In the genomic region with DNA sequence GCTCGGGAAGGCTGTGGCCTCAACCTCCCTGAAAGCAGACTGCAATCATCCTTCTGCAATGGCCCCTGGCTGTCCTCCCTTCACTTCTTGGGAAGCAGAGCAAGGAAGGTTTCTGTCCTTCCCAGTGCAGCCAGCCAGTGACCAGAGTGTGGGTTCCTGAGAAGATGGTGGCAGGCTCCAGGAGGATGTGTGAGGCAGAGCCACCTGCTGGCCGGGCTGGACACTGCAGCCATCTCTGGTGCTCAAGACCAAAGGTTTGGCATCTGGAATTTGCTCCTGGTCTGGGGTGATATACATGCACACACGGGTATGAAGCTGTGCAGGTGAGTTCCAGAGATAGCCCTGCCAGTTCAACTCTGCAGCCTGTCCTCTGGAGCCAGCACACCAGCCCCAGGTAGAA, we compare ENCODE assay signal across 9 mouse cellular contexts.
DNase-seq lines count a peak whose midpoint lies in the region; ATAC-seq and TF ChIP-seq lines count a peak whose summit lies in the region.
"Had no signal": no experiment of that assay in that cellular context is flagged by ENCODE, and none has a peak within 500 bp of the region (broad histone marks: within the 10 kb centered on the region; RNA-seq: fewer than 3 reads in every experiment).

No protein-coding gene starts in this region.

- no peaks in the 10 kb centered on the region for H3K27me3 ChIP-seq in testis, adult 2 months (ENCODE audit: control insufficient read depth, insufficient read depth, low read length)
- no peaks in the 10 kb centered on the region for H3K27me3 ChIP-seq in liver, adult 2 months (ENCODE audit: control insufficient read depth, insufficient read depth, low read length)
- no peaks in the 10 kb centered on the region; the same call in 1 of the 2 replicates for H3K27me3 ChIP-seq in hindbrain, embryonic 16.5 days (replicated peaks; ENCODE audit: control insufficient read depth, insufficient read depth, low read length)

- H3K27ac ChIP-seq in testis, adult 2 months (ENCODE audit: control insufficient read depth, insufficient read depth, low read depth, low read length): no peak overlapping the region
- H3K27ac ChIP-seq in liver, adult 2 months (replicated peaks; ENCODE audit: insufficient read depth, low read depth, low read length): no peak overlapping the region
- no peak overlapping the region for H3K27ac ChIP-seq in hindbrain, embryonic 16.5 days (ENCODE audit: low read depth, low read length)

- ATAC-seq in hindbrain, embryonic 16.5 days: no peak

- no peak overlapping the region for H3K4me2 ChIP-seq in hindbrain, embryonic 16.5 days (ENCODE audit: low read length)
- H3K4me2 ChIP-seq: hindbrain, embryonic 15.5 days had no signal

- H3K9me3 ChIP-seq in hindbrain, embryonic 16.5 days (ENCODE audit: control insufficient read depth, low read length): no peaks in the 10 kb centered on the region
- H3K9me3 ChIP-seq: hindbrain, embryonic 15.5 days had no signal

- peak; percentile 85; the same call in 1 of the 2 replicates for TF ChIP-seq CTCF in testis, adult 2 months (IDR thresholded peaks at IDR 0.05; ENCODE audit: control insufficient read depth, insufficient read depth, insufficient replicate concordance, low read depth, low read length)
- TF ChIP-seq CTCF in liver, adult 2 months (IDR thresholded peaks at IDR 0.05; ENCODE audit: low read depth, low read length): peak; percentile 89

- H3K36me3 ChIP-seq in testis, adult 2 months (ENCODE audit: control insufficient read depth, insufficient read depth, low read length): no peaks in the 10 kb centered on the region
- no peaks in the 10 kb centered on the region for H3K36me3 ChIP-seq in liver, adult 2 months (ENCODE audit: control insufficient read depth, insufficient read depth, low read length)
- H3K36me3 ChIP-seq in hindbrain, embryonic 16.5 days (ENCODE audit: control insufficient read depth, insufficient read depth, low read length): no peaks in the 10 kb centered on the region
- H3K36me3 ChIP-seq: hindbrain, embryonic 15.5 days had no signal

- WGBS in liver, adult 2 months: 29% methylated on average over 3 of the region's 3 CpGs
- 22% methylated on average over 3 of the region's 3 CpGs for WGBS in hindbrain, embryonic 16.5 days

- no peaks in the 10 kb centered on the region for H3K79me2 ChIP-seq in liver, adult 2 months (ENCODE audit: control insufficient read depth, insufficient read depth, low read length)

- H3K4me3 ChIP-seq in testis, adult 2 months (ENCODE audit: control insufficient read depth, low read depth, low read length): no peak overlapping the region
- H3K4me3 ChIP-seq in liver, adult 2 months (ENCODE audit: insufficient read depth, low read depth, low read length): no peak overlapping the region
- H3K4me3 ChIP-seq in hindbrain, embryonic 16.5 days (ENCODE audit: low read length): no peak overlapping the region
- H3K4me3 ChIP-seq: hindbrain, embryonic 15.5 days had no signal

- no peak for TF ChIP-seq POLR2A in testis, adult 2 months (IDR thresholded peaks at IDR 0.05; ENCODE audit: control insufficient read depth, low read depth, low read length)
- no peak for TF ChIP-seq POLR2A in liver, adult 2 months (IDR thresholded peaks at IDR 0.05; ENCODE audit: extremely low read depth, insufficient read depth, low read length)

- no peaks in the 10 kb centered on the region for H3K4me1 ChIP-seq in testis, adult 2 months (ENCODE audit: control insufficient read depth, insufficient read depth, low read length)
- H3K4me1 ChIP-seq in liver, adult 2 months (ENCODE audit: control insufficient read depth, insufficient read depth, low read length): no peaks in the 10 kb centered on the region
- no peaks in the 10 kb centered on the region; the same call in 1 of the 2 replicates for H3K4me1 ChIP-seq in hindbrain, embryonic 16.5 days (ENCODE audit: control insufficient read depth, insufficient read depth, low read depth, low read length)

- no peak for DNase-seq in testis, postnatal 14 days (ENCODE audit: low spot score)
- peak; percentile 68 for DNase-seq in adrenal gland, postnatal 10 days
- peak; percentile 49 to 63 for DNase-seq in cerebellum, postnatal 4 days (ENCODE audit: low spot score in 2 of 2)
- DNase-seq in induced T-regulatory cell, adult 2 months (ENCODE audit: low read depth): peak; percentile 1
- peak; percentile 31 for DNase-seq in liver, adult 2 months (ENCODE audit: extremely low read depth, low read depth, low spot score)
- peak; percentile 51 for DNase-seq in right cerebral cortex, postnatal 14 days

- H3K9ac ChIP-seq in liver, adult 2 months (ENCODE audit: low read depth, low read length): no peak overlapping the region
- no peak overlapping the region for H3K9ac ChIP-seq in hindbrain, embryonic 16.5 days (ENCODE audit: low read depth, low read length)
- H3K9ac ChIP-seq: hindbrain, embryonic 15.5 days had no signal
